Mouse (Mus musculus): ENCODE measurements around the gene Lin7c. TPM values are rescaled to one million over a fixed set of nuclear protein-coding genes. Genes with fewer than 3 reads are reported as not detected.
"Not testable (repeated sequence)": the region's sequence is repeated elsewhere in the genome, so short reads cannot be mapped to it uniquely, and the experiment has no call there.

Gene Lin7c
- polyA plus RNA-seq (2012; ENCODE audit: insufficient read depth, low replicate concordance), result 0.21 TPM in 1 of 2 replicates, not detected in the other

GRCm38 (mm10) chr2:109890597-109890996 lies at the start of gene Lin7c:
Gene Lin7c (plus strand): TSS chr2:109890853.
- peaks cover 3% of the 10 kb centered on the region for H3K27me3 ChIP-seq (replicated peaks)
- TF ChIP-seq GATA1 (IDR thresholded peaks at IDR 0.05; ENCODE audit: borderline replicate concordance, low read length), result no peak
- TF ChIP-seq FLI1 (IDR thresholded peaks at IDR 0.05; ENCODE audit: low read length), result no peak
- H3K4me3 ChIP-seq (replicated peaks), result peak within 1 kb of the TSS; percentile 99
- peaks cover 15% of the 10 kb centered on the region for H3K36me3 ChIP-seq (replicated peaks; ENCODE audit: low read length)
- H3K4me1 ChIP-seq, result peaks cover 22% of the 10 kb centered on the region
- peaks cover 6% of the 10 kb centered on the region; the same call in 1 of the 2 replicates for H3K9me3 ChIP-seq

- TF ChIP-seq GATA1 (IDR thresholded peaks at IDR 0.05; ENCODE audit: borderline replicate concordance, low read length) (no peak), FLI1 (IDR thresholded peaks at IDR 0.05; ENCODE audit: low read length) (no peak)
- no peaks in the 10 kb centered on the region for H3K9me3 ChIP-seq
- H3K4me3 ChIP-seq (replicated peaks), result no peak overlapping the region
- H3K27me3 ChIP-seq (replicated peaks), result no peaks in the 10 kb centered on the region
- H3K36me3 ChIP-seq (replicated peaks; ENCODE audit: low read length), result no peaks in the 10 kb centered on the region
- no peaks in the 10 kb centered on the region for H3K4me1 ChIP-seq
These were observed 44.3 kb upstream of the Lin7c start for GRCm38 (mm10) chr2:109846401-109846800.

GRCm38 (mm10) chr2:109848305-109848704 lies 42.3 kb upstream of the Lin7c start:
- TF ChIP-seq FLI1 (IDR thresholded peaks at IDR 0.05; ENCODE audit: low read length), result no peak
- no peak for TF ChIP-seq GATA1 (IDR thresholded peaks at IDR 0.05; ENCODE audit: borderline replicate concordance, low read length)
- Histone ChIP-seq H3K9me3 (no peaks in the 10 kb centered on the region), H3K4me3 (replicated peaks) (no peak overlapping the region), H3K36me3 (replicated peaks; ENCODE audit: low read length) (no peaks in the 10 kb centered on the region), H3K27me3 (replicated peaks) (no peaks in the 10 kb centered on the region), H3K4me1 (no peaks in the 10 kb centered on the region)

GRCm38 (mm10) chr2:109848715-109849114 lies 41.9 kb upstream of the Lin7c start:
- no peaks in the 10 kb centered on the region for H3K4me1 ChIP-seq
- no peaks in the 10 kb centered on the region for H3K9me3 ChIP-seq
- TF ChIP-seq GATA1 (IDR thresholded peaks at IDR 0.05; ENCODE audit: borderline replicate concordance, low read length), result no peak
- no peak for TF ChIP-seq FLI1 (IDR thresholded peaks at IDR 0.05; ENCODE audit: low read length)
- no peaks in the 10 kb centered on the region for H3K36me3 ChIP-seq (replicated peaks; ENCODE audit: low read length)
- H3K4me3 ChIP-seq (replicated peaks), result no peak overlapping the region
- H3K27me3 ChIP-seq (replicated peaks), result no peaks in the 10 kb centered on the region

GRCm38 (mm10) chr2:109855601-109856000 lies 35.1 kb upstream of the Lin7c start:
- TF ChIP-seq FLI1 (IDR thresholded peaks at IDR 0.05; ENCODE audit: low read length) (no peak), GATA1 (IDR thresholded peaks at IDR 0.05; ENCODE audit: borderline replicate concordance, low read length) (no peak)
- Histone ChIP-seq H3K4me1 (no peaks in the 10 kb centered on the region), H3K36me3 (replicated peaks; ENCODE audit: low read length) (no peaks in the 10 kb centered on the region), H3K27me3 (replicated peaks) (no peaks in the 10 kb centered on the region), H3K9me3 (peaks cover 11% of the 10 kb centered on the region; the same call in 1 of the 2 replicates), H3K4me3 (replicated peaks) (no peak overlapping the region)

- TF ChIP-seq GATA1 (IDR thresholded peaks at IDR 0.05; ENCODE audit: borderline replicate concordance, low read length) (no peak), FLI1 (IDR thresholded peaks at IDR 0.05; ENCODE audit: low read length) (no peak)
- Histone ChIP-seq H3K4me3 (replicated peaks) (no peak overlapping the region), H3K27me3 (replicated peaks) (no peaks in the 10 kb centered on the region), H3K9me3 (peaks cover 15% of the 10 kb centered on the region; the same call in 1 of the 2 replicates), H3K36me3 (replicated peaks; ENCODE audit: low read length) (no peaks in the 10 kb centered on the region), H3K4me1 (no peaks in the 10 kb centered on the region)
These were observed 31.0 kb upstream of the Lin7c start for GRCm38 (mm10) chr2:109859671-109860070.

GRCm38 (mm10) chr2:109860832-109861231 lies 29.8 kb upstream of the Lin7c start:
- TF ChIP-seq GATA1 (IDR thresholded peaks at IDR 0.05; ENCODE audit: borderline replicate concordance, low read length), result no peak
- no peak for TF ChIP-seq FLI1 (IDR thresholded peaks at IDR 0.05; ENCODE audit: low read length)
- Histone ChIP-seq H3K36me3 (replicated peaks; ENCODE audit: low read length) (no peaks in the 10 kb centered on the region), H3K4me3 (replicated peaks) (no peak overlapping the region), H3K27me3 (replicated peaks) (no peaks in the 10 kb centered on the region), H3K4me1 (no peaks in the 10 kb centered on the region), H3K9me3 (peaks cover 15% of the 10 kb centered on the region; the same call in 1 of the 2 replicates)

- H3K4me3 ChIP-seq (replicated peaks); H3K4me1 ChIP-seq; H3K36me3 ChIP-seq (replicated peaks; ENCODE audit: low read length); H3K9me3 ChIP-seq; H3K27me3 ChIP-seq (replicated peaks): not testable (repeated sequence)
These were observed 11.2 kb upstream of the Lin7c start for GRCm38 (mm10) chr2:109879429-109879828.

- Histone ChIP-seq H3K27me3 (replicated peaks) (no peaks in the 10 kb centered on the region), H3K4me3 (replicated peaks) (no peak overlapping the region), H3K9me3 (peaks cover 5% of the 10 kb centered on the region), H3K4me1 (no peaks in the 10 kb centered on the region), H3K36me3 (replicated peaks; ENCODE audit: low read length) (no peaks in the 10 kb centered on the region)
- TF ChIP-seq GATA1 (IDR thresholded peaks at IDR 0.05; ENCODE audit: borderline replicate concordance, low read length) (no peak), FLI1 (IDR thresholded peaks at IDR 0.05; ENCODE audit: low read length) (no peak)
These were observed 9.5 kb upstream of the Lin7c start for GRCm38 (mm10) chr2:109881111-109881510.

- Histone ChIP-seq H3K9me3 (peaks cover 5% of the 10 kb centered on the region), H3K4me1 (no peaks in the 10 kb centered on the region), H3K4me3 (replicated peaks) (no peak overlapping the region), H3K36me3 (replicated peaks; ENCODE audit: low read length) (no peaks in the 10 kb centered on the region), H3K27me3 (replicated peaks) (peaks cover 2% of the 10 kb centered on the region)
- TF ChIP-seq GATA1 (IDR thresholded peaks at IDR 0.05; ENCODE audit: borderline replicate concordance, low read length) (no peak), FLI1 (IDR thresholded peaks at IDR 0.05; ENCODE audit: low read length) (no peak)
These were observed 9.0 kb upstream of the Lin7c start for GRCm38 (mm10) chr2:109881625-109882024.

- no peaks in the 10 kb centered on the region for H3K4me1 ChIP-seq
- no peaks in the 10 kb centered on the region for H3K36me3 ChIP-seq (replicated peaks; ENCODE audit: low read length)
- H3K9me3 ChIP-seq, result peaks cover 10% of the 10 kb centered on the region
- peaks cover 3% of the 10 kb centered on the region for H3K27me3 ChIP-seq (replicated peaks)
- TF ChIP-seq FLI1 (IDR thresholded peaks at IDR 0.05; ENCODE audit: low read length), result no peak
- TF ChIP-seq GATA1 (IDR thresholded peaks at IDR 0.05; ENCODE audit: borderline replicate concordance, low read length), result no peak
- no peak overlapping the region for H3K4me3 ChIP-seq (replicated peaks)
These were observed 6.5 kb upstream of the Lin7c start for GRCm38 (mm10) chr2:109884106-109884505.
